Mouse (Mus musculus) olfactory bulb, adult 2 months (tissue): ENCODE data around the gene Rcan1.

Source experiments
- CTCF ChIP-seq: fragments of 200-500 bp; IDR thresholded peaks from 2 replicates; pipeline ENCODE4 v1.5.1; 2012; ENCODE audit warnings: low read depth, mild to moderate bottlenecking, low read length, moderate library complexity; ENCODE audit not compliant: insufficient read depth
- POLR2A ChIP-seq: fragments of 200-500 bp; IDR thresholded peaks from 2 replicates; pipeline ENCODE4 v1.6.1; 2012; ENCODE audit warnings: mild to moderate bottlenecking, low read depth, low read length, moderate library complexity; ENCODE audit not compliant: insufficient read depth

- TF ChIP-seq CTCF: no peak
- no peak for TF ChIP-seq POLR2A
Observed at GRCm38 (mm10) chr16:92433176-92433575, 37.5 kb downstream of the Rcan1 start.
